Mouse (Mus musculus) embryo, embryonic 11.5 days (tissue): ENCODE results near the gene Prl3b1.

ENCODE experiments used
- DNase-seq: peaks from one replicate; pipeline ENCODE4 v3.0.0-alpha.2; 2012; ENCODE audit warnings: low read depth, low spot score

Prl3b1 gene

DNA sequence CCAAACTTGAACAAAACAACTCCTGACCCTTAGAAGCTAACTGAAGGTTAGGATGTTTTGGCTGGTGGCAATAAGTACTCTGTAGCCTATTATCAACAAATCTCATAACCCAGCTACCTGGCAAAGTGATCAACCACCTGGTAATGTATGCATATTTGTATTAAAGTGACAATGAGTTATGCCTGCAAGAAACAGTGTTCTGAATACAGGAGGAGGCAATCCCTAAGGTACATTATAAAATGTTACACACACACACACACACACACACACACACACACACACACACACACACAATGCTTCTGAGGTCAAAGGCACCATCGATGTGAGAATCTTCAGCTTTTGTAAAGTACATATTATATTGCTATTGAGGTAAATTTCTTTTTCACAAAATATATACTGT, at the start of gene Prl3b1:
Prl3b1 (plus strand) TSS at position 301 of the 400 bp plus-strand sequence.
- DNase-seq: no peak

DNA sequence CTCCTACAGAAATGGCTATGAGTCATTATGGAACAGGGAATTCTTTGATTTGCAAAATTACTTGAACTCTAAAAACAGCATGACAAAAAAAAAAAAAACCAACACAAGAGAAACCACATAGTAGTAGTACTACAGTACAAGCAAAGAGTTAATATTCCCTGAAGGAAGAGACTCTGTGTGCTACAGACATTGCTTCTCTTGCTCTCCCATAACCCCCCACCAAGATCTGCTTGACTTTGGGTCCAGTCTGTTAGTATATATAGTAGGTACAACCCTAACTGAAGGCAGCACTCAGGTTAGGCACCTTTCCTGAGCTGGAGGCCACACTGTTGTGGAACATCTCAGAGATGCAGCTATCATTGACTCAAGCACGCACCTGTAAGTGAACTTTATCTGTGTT, 45.3 kb upstream of the Prl3b1 start, which contains the start of gene Prl3c1:
Prl3c1 (plus strand) TSS at position 301 of the 400 bp plus-strand sequence.
- DNase-seq: no peak

GRCm38 (mm10) chr13:27259136-27259535, 17.5 kb downstream of the Prl3b1 start, which contains the start of gene Prl3a1:
TSS of gene Prl3a1 (plus strand) at chr13:27259436.
- DNase-seq: no peak
